Mouse (Mus musculus) lung, adult 2 months (tissue): ENCODE measurements around the gene Nln.

Source experiments
- CTCF ChIP-seq: fragments of 200-500 bp; IDR thresholded peaks from 2 replicates; pipeline ENCODE4 v1.5.1; 2011; ENCODE audit warnings: mild to moderate bottlenecking, low read length, control low read depth; ENCODE audit not compliant: insufficient read depth
- POLR2A ChIP-seq: fragments of 200-500 bp; IDR thresholded peaks from 2 replicates; pipeline ENCODE4 v1.6.1; 2011; ENCODE audit warnings: low read depth, mild to moderate bottlenecking, control low read depth, low read length, borderline replicate concordance; ENCODE audit errors: extremely low read depth

- TF ChIP-seq POLR2A (no peak), CTCF (no peak)
Observed at GRCm38 (mm10) chr13:104025710-104025995, 83.8 kb downstream of the Nln start.
